Mouse (Mus musculus) embryonic fibroblast, embryonic 13.5 days (primary cell): ENCODE measurements around the gene Cmc2.

Experiments used
- CTCF ChIP-seq: IDR thresholded peaks from 2 replicates; pipeline ENCODE4 v1.5.1; 2011; ENCODE audit warnings: mild to moderate bottlenecking, control low read depth, low read length, moderate library complexity, borderline replicate concordance; ENCODE audit not compliant: insufficient read depth
- POLR2A ChIP-seq: IDR thresholded peaks from 2 replicates; pipeline ENCODE4 v1.6.1; 2011; ENCODE audit warnings: low read depth, mild to moderate bottlenecking, control low read depth, low read length, moderate library complexity

DNA sequence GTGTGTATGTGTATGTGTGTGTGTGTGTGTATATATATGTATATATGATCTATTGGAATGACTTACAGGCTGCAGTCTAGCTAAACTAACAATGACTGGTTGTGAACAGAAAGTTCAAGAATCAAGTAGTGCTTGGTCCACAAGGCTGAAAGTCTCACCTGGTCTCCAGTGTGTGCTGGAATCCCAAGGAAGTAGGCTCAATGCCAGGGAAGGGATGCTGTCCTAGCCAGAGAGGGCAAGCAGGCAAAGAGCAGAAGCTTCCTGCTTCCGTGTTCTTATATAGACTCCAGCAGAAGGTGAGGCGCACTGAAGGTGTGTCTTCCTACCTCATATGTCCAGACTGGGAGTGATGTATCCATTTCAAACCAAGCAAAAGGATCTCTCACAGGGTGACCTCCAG is 30.5 kb upstream of the Cmc2 start:
- TF ChIP-seq CTCF (no peak), POLR2A (no peak)
